Mouse (Mus musculus) inflammation-experienced regulatory T-cells, adult 16 weeks (primary cell): ENCODE measurements around the gene Thbs3. TPM values are rescaled to one million over a fixed set of nuclear protein-coding genes. Genes with fewer than 3 reads are reported as not detected.

Source experiments
- polyA plus RNA-seq: library from polyadenylated mRNA; unstranded; fragments of 100-300 nt; shearing (Covaris generic); gene quantifications from one replicate; pipeline ENCODE4 v1.2.1, GENCODE M21; 2017

The Thbs3 gene
- polyA plus RNA-seq = 1.9 TPM

DNA sequence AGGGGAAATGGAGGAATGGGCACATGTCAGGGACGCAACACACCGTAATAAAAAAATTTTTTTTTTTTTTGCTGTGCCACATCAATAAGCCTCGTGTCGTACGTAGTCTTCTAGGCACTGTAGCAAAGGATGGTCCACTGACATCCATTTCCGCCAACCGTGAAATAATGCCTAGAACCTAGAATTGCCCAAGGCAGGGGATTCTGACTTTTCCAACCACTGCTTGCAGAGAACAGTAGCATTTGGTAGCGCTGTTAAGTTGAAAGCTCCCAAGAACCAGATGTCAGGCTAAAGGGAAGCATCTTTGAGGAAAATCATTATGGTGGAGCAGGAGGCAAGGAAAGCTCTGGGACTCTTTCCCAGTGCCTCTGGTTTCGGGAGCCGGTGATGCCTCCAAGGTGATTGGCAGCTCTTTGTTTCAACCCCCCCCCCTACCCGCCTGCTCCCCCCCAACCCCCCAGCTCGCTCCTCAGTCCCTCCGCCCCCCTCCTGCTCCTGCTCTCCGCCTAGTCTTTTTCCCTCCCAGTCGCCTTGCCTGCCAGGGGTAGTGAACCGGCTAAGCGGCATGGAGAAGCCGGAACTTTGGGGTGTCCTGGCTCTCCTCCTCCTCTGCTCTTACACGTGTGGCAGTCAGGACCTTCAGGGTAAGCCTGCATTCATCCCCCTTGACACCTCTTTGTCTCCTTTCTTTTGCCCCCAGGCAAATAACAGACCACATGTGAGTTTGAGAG lies at the start of gene Thbs3:
Gene Thbs3, plus strand, starts transcription at position 500 of the 731 bp plus-strand sequence.

DNA sequence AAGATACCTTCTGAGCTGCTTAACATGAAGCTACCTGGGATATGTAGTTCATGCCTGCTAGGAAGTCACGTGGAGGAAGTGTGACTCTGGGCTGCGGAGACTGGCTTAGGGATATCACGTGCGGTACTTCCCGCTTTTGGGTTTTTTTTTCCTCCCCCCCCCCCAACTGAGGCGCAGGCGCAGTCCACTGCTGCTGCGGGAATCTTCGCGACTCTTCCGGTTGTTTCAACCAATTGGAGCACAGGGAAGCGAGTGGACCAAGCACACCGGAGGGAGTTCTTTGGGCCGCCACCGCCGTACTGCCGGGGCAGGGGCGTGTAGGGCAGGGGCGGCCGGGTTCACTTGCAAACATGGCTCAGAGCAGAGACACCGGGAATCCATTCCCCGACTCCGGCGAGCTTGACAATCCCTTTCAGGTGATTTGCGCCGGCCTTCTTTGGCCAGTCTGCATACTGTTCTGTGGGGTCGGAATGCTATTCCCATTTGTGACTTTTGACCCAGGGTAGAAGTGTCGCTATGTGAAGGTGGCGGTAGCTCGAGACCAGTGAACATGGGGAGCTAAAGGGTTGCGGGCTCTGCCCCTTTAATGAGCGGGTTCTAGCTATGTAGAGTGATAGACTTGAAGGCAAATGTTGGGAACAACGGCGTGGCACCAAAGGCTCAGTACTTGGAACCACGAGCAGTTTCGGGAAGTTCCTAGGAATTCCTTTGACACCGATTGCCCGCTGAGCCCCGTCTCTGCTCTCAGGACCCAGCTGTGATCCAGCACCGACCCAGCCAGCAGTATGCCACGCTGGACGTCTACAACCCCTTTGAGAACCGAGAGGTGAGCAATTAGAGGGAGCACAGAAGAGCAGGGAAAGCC lies 37.5 kb upstream of the Thbs3 start, which contains the start of gene Scamp3:
Gene Scamp3, plus strand, starts transcription at position 232 of the 865 bp plus-strand sequence.

DNA sequence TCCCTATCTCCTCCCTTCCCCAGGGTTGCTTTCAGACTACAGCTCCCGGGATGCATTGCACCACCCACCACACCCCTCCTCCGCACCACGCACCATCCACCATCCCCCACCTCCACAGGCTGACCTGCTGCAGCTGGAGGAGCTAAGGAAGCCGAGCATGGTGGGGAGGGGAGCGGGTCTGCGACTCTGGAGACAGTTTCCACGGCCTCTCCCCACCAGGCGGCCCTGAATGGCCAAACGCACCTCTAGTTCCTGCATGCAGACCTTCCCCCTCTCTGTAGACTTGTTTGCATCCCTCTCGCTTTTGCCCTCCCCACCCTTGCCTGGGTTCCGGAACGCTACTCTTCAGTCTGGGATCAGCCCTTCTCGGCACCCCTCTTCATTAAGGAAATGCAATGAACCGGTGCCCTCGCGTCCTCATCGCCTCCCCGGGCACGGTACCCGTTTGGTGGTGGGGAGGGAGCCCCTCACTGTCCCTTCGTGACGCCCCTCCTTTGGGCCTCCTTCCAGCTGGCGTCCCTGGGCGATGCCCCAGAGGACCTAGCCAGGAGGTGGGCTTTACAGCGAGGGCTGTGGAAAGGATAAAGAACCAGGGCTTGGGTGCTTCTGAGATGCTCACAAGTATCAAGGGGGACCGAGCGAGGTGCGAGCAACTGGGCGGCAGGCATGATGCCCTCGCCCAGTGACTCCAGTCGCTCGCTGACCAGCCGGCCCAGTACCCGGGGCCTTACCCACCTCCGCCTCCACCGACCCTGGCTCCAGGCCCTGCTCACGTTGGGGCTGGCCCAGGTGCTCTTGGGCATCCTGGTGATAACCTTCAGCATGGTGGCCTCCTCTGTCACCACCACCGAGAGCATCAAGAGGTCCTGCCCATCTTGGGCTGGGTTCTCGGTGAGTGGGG lies 31.7 kb upstream of the Thbs3 start, which contains the start of gene Fam189b:
Gene Fam189b, plus strand, starts transcription at position 86 of the 901 bp plus-strand sequence.

DNA sequence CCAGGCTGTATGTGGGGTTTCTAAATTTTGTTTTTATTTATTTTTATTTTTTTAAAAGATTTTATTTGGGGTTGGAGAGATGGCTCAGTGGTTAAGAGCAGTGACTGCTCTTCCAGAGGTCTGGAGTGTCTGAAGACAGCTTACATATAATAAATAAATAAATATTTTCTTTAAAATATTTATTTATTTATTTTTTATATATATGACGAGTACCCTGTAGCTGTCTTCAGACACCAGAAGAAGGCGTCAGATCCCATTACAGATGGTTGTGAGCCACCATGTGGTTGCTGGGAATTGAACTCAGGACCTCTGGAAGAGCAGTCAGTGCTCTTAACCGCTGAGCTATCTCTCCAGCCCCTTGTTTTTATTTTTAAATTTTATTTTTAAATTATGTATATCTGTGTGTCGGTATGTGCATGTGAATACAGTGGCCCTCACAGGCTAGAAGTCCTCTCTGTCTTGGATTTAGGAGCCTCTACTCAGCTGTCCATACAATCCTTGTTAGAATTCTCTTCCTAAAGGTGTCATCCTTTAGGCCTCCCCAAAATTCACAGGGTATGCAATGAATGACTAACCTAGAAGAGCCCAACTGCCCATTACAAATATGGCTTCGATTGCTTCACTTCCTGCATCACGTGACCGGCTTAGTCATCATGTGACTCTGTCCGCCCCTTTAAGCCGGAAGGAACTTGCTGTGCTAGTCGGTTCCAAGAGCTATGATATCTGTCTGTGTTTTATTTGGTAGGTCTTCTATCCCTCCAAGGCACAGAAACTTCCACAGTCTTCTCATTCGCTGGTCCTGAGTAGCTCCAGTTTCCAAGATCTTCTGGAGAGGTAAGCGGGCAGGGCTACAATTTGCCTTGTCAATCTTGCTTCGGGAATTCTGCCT lies 12.5 kb upstream of the Thbs3 start, which contains the start of gene Gba:
Gene Gba, plus strand, starts transcription at position 676 of the 889 bp plus-strand sequence.

DNA sequence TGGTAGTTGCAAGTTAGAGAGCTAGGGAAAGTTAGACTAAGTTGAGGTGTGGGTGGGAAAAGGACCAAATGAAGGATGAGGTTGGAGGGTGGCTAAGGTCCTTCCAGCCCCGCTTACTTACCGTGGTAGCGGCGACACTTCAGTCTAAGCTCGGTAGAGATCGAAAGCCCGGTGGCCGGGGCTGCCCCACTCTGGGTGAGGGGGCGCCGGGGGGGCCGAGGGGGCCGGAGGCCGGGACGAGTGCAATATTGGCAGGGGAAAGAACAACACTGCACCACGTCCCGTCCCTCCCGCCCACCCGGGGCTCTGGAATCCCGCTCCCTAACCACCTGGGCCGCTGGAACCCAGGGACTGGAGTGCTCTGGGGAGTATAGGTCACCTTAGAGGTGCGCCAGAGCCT lies 11.9 kb downstream of the Thbs3 start, which contains the start of gene Mtx1:
Gene Mtx1, minus strand, starts transcription at position 189 of the 400 bp plus-strand sequence.

DNA sequence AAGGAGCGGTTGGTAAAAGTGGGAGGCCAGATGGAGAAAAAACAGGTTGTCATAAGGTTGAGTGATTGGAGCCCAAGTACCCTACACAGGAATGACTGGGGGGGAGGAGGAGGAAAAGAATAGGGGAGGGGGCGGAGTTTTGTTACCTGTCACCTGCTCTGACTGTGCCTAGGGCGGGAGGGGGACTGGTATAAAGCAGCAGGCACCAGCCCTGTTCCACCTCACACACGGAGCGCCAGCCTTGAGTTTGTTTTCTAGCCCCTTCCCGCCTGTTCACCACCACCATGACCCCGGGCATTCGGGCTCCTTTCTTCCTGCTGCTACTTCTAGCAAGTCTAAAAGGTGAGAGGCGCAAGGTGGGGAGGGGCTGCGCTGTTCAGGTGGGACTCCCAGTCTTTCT lies 13.9 kb downstream of the Thbs3 start, which contains the start of gene Muc1:
Gene Muc1, plus strand, starts transcription at position 222 of the 400 bp plus-strand sequence.

DNA sequence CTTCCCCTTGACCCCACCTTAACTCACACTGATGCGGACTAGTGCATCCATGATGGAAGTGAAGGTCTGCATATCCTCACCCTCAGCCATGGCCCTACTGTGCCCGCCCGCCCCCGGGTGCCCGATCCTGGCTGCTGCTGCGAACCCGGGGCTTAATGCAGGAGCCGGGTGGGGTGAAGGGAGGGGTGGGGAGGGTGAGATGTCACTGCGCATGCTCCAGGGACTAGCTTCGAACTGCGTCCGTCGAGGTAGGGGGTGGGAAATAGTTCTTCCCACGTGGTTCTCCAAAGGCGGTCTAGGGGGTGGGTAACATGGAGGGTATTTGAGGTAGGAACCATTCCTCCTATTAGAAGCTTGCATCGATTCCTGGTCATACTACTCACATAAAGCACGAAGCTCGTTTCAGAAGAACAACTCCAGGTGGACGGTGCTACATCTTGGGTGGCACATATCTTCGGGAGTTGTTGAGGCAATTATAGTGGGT lies 30.8 kb downstream of the Thbs3 start, which contains the start of gene Krtcap2:
Gene Krtcap2, plus strand, starts transcription at position 279 of the 484 bp plus-strand sequence.

DNA sequence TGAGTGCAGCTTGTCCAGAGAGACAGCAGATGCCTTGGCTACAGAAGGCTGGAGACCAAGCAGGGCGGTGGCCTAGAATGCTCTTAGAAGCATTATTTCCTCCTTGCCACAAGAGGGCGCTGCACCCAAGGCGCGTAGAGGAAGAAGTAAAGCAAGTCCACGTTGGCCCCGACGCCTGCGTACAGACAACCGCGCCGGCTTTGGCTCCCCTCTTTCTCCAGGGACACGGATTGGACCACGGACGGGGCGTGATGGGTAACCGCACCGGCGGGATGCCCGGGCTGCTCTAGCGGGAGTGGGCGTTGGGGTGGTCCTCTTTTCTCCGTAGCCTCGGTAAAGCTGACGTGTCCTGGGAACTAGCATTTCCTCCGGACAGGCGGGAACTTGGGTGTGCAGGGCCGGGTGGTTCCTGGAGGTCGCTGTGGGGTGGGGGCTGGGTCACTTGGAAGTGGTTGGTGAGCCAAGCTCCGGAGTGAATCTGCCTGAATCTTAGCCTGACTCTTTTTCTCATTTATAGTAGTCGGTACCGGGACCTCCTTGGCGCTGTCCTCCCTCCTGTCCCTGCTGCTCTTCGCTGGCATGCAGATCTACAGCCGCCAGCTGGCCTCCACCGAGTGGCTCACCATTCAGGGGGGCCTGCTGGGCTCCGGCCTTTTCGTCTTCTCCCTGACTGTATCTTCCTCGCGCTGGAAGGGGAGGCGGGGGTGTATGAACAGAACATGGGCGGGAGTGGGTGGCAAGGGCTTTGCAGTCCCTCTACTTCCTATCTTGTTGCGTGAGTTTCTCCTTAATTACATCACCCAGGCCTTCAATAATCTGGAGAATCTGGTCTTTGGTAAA lies 31.5 kb downstream of the Thbs3 start, which contains the start of gene Trim46:
Gene Trim46, minus strand, starts transcription at position 49 of the 840 bp plus-strand sequence.

DNA sequence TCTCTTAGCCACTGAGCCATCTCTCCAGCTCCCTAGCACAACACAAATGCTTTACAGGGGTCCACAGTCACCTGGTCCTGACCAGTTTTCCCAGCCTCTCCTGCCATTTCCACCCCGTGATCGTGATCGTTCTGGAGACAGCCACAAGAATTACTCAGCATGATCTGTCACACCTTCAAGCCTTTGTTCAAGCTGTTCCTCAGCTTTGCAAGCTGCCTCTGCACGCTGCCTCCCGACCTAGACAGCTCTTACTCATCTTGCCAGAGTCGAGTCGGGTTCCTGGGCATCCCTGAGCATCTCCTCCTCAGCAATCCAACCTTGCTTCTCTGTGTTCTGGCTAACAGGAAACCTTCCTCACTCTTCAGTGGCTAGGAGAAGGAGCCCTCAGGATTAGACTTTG lies 44.1 kb downstream of the Thbs3 start, which contains the start of gene Dpm3:
Gene Dpm3, plus strand, starts transcription at position 283 of the 400 bp plus-strand sequence.

DNA sequence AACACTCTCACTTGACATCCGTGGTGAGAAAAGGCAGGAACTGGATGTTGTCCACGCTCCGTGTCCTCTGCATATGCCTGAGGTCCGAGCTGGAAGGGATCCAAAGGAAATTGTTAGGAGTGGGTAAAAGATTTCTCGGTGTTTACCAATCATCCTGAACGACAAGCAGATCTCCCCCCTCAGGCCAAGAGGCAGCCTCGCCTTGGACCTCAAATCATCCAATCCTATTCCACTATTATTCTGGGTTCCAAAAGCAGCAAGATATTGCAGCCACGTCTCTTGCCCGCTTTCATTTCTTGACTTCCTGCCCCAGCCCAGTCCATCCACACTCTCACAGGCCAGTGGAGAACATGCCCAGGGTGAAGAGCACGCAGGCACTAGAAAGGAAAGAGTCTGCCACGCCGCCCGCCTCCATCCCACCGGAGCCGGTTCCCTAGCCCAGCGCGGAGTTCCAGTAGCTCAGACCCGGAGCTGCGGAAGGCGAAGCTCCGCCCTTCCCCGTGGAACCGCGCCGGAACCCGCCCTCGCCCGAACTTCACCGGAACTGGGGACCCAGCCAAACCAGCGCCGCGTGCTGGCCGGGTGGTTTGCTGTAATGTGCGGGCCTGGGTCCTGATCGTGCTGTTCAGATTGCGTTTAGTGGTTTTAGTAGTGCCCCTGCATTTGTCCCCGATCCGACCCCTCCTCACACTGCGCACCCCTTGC lies 55.2 kb downstream of the Thbs3 start, which contains the start of gene Slc50a1:
Gene Slc50a1, minus strand, starts transcription at position 520 of the 705 bp plus-strand sequence.

Other genes with a start within 250 kb of the Thbs3 start
- gene Rusc1, start 121.9 kb upstream of the Thbs3 start, polyA plus RNA-seq = 50.1 TPM
- not detected for gene Gm43738, start 114.1 kb upstream of the Thbs3 start, polyA plus RNA-seq
- gene Fdps, start 113.2 kb upstream of the Thbs3 start, polyA plus RNA-seq = 83.7 TPM
- not detected for gene Pklr, start 79.0 kb upstream of the Thbs3 start, polyA plus RNA-seq
- gene Hcn3, start 55.0 kb upstream of the Thbs3 start, polyA plus RNA-seq = 0.77 TPM
- 37.4 TPM for gene Clk2, start 50.4 kb upstream of the Thbs3 start, polyA plus RNA-seq
- 321 TPM for gene Scamp3, start 37.7 kb upstream of the Thbs3 start, polyA plus RNA-seq
- gene Fam189b, start 32.0 kb upstream of the Thbs3 start, polyA plus RNA-seq = 277 TPM
- gene Gba, start 12.3 kb upstream of the Thbs3 start, polyA plus RNA-seq = 145 TPM
- 142 TPM for gene Mtx1, start 11.9 kb downstream of the Thbs3 start, polyA plus RNA-seq
- 2.4 TPM for gene Muc1, start 13.9 kb downstream of the Thbs3 start, polyA plus RNA-seq
- gene Krtcap2, start 30.8 kb downstream of the Thbs3 start, polyA plus RNA-seq = 262 TPM
- gene Trim46, start 31.1 kb downstream of the Thbs3 start, polyA plus RNA-seq = 6.1 TPM
- gene Dpm3, start 44.2 kb downstream of the Thbs3 start, polyA plus RNA-seq = 107 TPM
- 284 TPM for gene Slc50a1, start 55.4 kb downstream of the Thbs3 start, polyA plus RNA-seq
- gene Efna1, start 66.0 kb downstream of the Thbs3 start, polyA plus RNA-seq = not detected
- not detected for gene Efna3, start 107.8 kb downstream of the Thbs3 start, polyA plus RNA-seq
- 0.84 TPM for gene Efna4, start 122.8 kb downstream of the Thbs3 start, polyA plus RNA-seq
- 18.6 TPM for gene Adam15, start 134.8 kb downstream of the Thbs3 start, polyA plus RNA-seq
- gene Dcst2, start 146.8 kb downstream of the Thbs3 start, polyA plus RNA-seq = 0.12 TPM
- 0.74 TPM for gene Dcst1, start 150.1 kb downstream of the Thbs3 start, polyA plus RNA-seq
- gene Zbtb7b, start 179.6 kb downstream of the Thbs3 start, polyA plus RNA-seq = 56.8 TPM
- gene Lenep, start 187.6 kb downstream of the Thbs3 start, polyA plus RNA-seq = 1.2 TPM
- 68.8 TPM for gene Flad1, start 196.7 kb downstream of the Thbs3 start, polyA plus RNA-seq
- gene Cks1b, start 203.2 kb downstream of the Thbs3 start, polyA plus RNA-seq = 31.7 TPM
- gene Shc1, start 203.3 kb downstream of the Thbs3 start, polyA plus RNA-seq = 98.3 TPM
- gene Pygo2, start 215.0 kb downstream of the Thbs3 start, polyA plus RNA-seq = 42.2 TPM
- 190 TPM for gene Pbxip1, start 221.5 kb downstream of the Thbs3 start, polyA plus RNA-seq
- 18.5 TPM for gene Pmvk, start 239.4 kb downstream of the Thbs3 start, polyA plus RNA-seq